Mouse (Mus musculus) intestine, embryonic 15.5 days (tissue): ENCODE measurements around the gene 1700092M07Rik. TPM values are rescaled to one million over a fixed set of nuclear protein-coding genes. Genes with fewer than 3 reads are reported as not detected.
"Not testable (repeated sequence)": the region's sequence is repeated elsewhere in the genome, so short reads cannot be mapped to it uniquely, and the experiment has no call there.

Experiments
- ATAC-seq: fragments of 200-750 bp; cut with Nextera tagmentation; 2 replicates; pipeline ENCODE4 v1.8.0; 2017; ENCODE audit warnings: moderate TSS enrichment, moderate library complexity
- H3K27ac ChIP-seq: fragments of 300-500 bp; sonication (generic); 2 replicates; pipeline ENCODE4 v1.5.1; 2015; ENCODE audit warnings: mild to moderate bottlenecking, inconsistent platforms
- H3K27me3 ChIP-seq: fragments of 300-500 bp; sonication (generic); replicated peaks from 2 replicates; pipeline ENCODE4 v1.6.1; 2015; ENCODE audit warnings: inconsistent platforms
- H3K36me3 ChIP-seq: fragments of 300-500 bp; sonication (generic); 2 replicates; pipeline ENCODE4 v1.6.1; 2015; ENCODE audit warnings: inconsistent platforms
- H3K4me1 ChIP-seq: fragments of 300-500 bp; sonication (generic); replicated peaks from 2 replicates; pipeline ENCODE4 v1.6.1; 2015; ENCODE audit warnings: inconsistent platforms
- H3K4me2 ChIP-seq: fragments of 300-500 bp; sonication (generic); replicated peaks from 2 replicates; pipeline ENCODE4 v1.6.1; 2015; ENCODE audit warnings: mild to moderate bottlenecking, inconsistent platforms
- H3K4me3 ChIP-seq: fragments of 300-500 bp; sonication (generic); replicated peaks from 2 replicates; pipeline ENCODE4 v1.5.1; 2015; ENCODE audit warnings: inconsistent platforms
- H3K9ac ChIP-seq: fragments of 300-500 bp; sonication (generic); 2 replicates; pipeline ENCODE4 v1.6.1; 2015; ENCODE audit warnings: inconsistent platforms
- H3K9me3 ChIP-seq: fragments of 300-500 bp; sonication (generic); 2 replicates; pipeline ENCODE4 v1.6.1; 2016; ENCODE audit warnings: inconsistent platforms
- WGBS: fragments of 180-500 bp; shearing (Covaris S2); methylation state at CpG from one replicate; pipeline ENCODE4 v1.1.7; 2015; 5-methylcytosine and 5-hydroxymethylcytosine counted together
- polyA plus RNA-seq: library from polyadenylated mRNA; unstranded; fragments of >200 nt; fragmentation: Nextera tagmentation; extraction: Ambion mirVana; gene quantifications from 2 replicates; pipeline ENCODE4 v1.2.1, GENCODE M21; 2015

The 1700092M07Rik gene
- polyA plus RNA-seq, 1 experiment from 2014 or later, result 1.8 TPM

- Histone ChIP-seq H3K27ac (no peak overlapping the region), H3K4me1 (peaks cover 31% of the 10 kb centered on the region), H3K36me3 (peaks cover 35% of the 10 kb centered on the region), H3K9ac (no peak overlapping the region), H3K9me3 (no peaks in the 10 kb centered on the region), H3K27me3 (no peaks in the 10 kb centered on the region), H3K4me3 (peak overlapping the region; percentile 84; the same call in 1 of the 2 replicates), H3K4me2 (peak overlapping the region; percentile 77)
- WGBS, result 61% methylated on average over 4 of the region's 4 CpGs
- no peak for ATAC-seq
Measured at GRCm38 (mm10) chr19:8711506-8711905, 29.0 kb upstream of the 1700092M07Rik start.

- H3K27me3 ChIP-seq, result no peaks in the 10 kb centered on the region
- H3K9ac ChIP-seq, result peak overlapping the region; percentile 92
- peak overlapping the region; percentile 84 for H3K4me3 ChIP-seq
- H3K36me3 ChIP-seq, result peaks cover 29% of the 10 kb centered on the region
- peak overlapping the region; percentile 77 for H3K4me2 ChIP-seq
- H3K9me3 ChIP-seq, result no peaks in the 10 kb centered on the region
- ATAC-seq, result no peak
- H3K27ac ChIP-seq, result peak overlapping the region; percentile 95
- WGBS, result 49% methylated on average over 10 of the region's 10 CpGs
- H3K4me1 ChIP-seq, result peaks cover 31% of the 10 kb centered on the region
Measured at GRCm38 (mm10) chr19:8711949-8712869, 28.3 kb upstream of the 1700092M07Rik start.

DNA sequence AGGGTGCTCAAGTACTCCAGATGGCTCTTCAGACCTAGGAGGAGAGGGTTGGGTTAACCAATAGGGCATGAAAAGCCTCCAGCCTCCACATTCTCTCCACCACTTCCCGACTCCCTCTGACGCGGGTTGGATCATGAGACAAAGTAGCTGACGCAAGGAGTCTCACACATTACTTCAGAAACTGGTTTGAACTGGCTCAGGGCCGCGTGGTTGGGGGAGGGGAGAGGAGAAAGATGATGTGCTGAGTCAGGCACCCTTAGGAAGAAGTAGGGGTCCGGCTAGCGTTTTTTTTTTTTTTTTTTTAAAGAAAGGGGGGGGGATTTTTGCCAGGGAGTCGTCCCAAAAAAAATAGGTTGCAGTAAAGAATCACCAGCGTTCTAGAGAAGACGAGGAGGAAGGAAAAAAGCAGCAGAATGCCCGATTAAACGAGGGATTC is 27.6 kb upstream of the 1700092M07Rik start:
- Histone ChIP-seq H3K27me3 (no peaks in the 10 kb centered on the region), H3K4me3 (peak overlapping the region; percentile 84), H3K4me1 (peaks cover 31% of the 10 kb centered on the region), H3K9ac (peak overlapping the region; percentile 92), H3K9me3 (no peaks in the 10 kb centered on the region), H3K36me3 (peaks cover 25% of the 10 kb centered on the region), H3K27ac (peak overlapping the region; percentile 95), H3K4me2 (peak overlapping the region; percentile 77)
- peak; percentile 68 for ATAC-seq
- under 1% methylated on average over 13 of the region's 13 CpGs for WGBS

DNA sequence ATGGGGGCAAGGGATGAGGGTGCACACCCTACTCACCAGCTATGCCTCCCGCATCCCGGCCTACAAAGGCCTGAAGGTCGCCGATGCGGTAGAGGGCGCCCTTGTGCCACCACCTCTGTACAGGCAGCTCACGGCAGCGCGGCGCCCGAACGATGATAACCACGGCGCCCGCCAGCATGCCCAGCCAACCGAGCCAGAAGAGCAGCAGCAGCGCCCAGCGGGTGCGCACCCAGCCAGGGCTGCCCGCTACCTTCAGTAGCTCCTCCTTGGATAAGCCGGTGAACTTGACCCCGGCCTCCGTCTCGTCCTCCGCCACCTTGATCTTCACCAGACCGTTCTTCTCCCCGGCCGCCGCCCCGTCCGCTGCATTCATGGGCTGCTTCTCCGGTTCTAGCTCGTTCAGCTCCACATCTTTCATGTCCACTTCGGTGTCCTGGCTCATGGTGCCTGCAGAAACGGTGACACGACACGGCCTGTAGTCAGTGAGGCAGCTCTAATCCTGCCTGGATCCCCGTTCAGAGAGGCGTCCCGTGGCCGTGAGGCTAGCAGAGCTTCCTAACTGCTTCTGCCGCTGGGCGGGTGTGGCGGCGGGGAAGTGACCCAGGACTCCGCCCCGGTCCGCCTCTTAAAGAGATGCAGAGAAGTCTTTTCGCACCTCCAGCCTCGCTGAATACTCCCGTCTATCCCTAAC is 27.1 kb upstream of the 1700092M07Rik start:
- peak overlapping the region; percentile 84 for H3K4me3 ChIP-seq
- 0% methylated on average over 51 of the region's 51 CpGs for WGBS
- H3K4me1 ChIP-seq, result peaks cover 31% of the 10 kb centered on the region
- H3K27ac ChIP-seq, result peak overlapping the region; percentile 95
- H3K36me3 ChIP-seq, result peaks cover 20% of the 10 kb centered on the region
- H3K9me3 ChIP-seq, result no peaks in the 10 kb centered on the region
- H3K4me2 ChIP-seq, result peak overlapping the region; percentile 77
- H3K27me3 ChIP-seq, result no peaks in the 10 kb centered on the region
- H3K9ac ChIP-seq, result peak overlapping the region; percentile 92
- peak; percentile 93 for ATAC-seq

DNA sequence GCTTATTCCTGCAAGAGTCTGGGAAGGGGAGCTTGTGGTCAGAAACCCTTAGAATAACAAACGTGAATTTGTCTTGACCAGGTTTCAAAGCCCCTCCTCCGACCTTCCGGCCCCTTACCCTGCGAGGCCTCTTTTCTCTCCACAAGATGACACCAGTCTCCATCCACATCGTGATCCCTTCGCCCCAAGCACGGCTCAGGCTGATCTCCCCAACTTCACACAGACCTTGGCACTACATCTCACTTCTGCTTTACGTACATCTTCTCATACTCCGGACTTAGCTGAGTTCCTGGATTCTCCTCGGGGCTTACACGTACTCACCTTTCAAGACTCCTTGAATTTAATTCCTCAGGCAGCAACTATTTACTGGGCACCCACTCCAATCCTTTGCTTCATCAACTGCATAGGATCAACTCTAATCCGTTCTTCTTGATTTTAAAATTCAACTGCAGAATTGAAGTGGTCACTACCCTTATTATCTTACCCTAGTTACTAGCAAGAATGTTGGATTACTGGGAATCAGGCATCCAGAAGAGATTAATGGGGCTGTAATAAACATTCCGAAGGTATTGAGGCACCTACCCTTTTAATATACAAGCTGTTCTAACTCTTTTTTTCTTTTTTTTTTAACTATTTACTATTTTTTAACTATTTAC is 26.4 kb upstream of the 1700092M07Rik start:
- 7% methylated on average over 13 of the region's 13 CpGs for WGBS

GRCm38 (mm10) chr19:8714653-8715481 is 25.7 kb upstream of the 1700092M07Rik start:
- peak; percentile 19; the same call in 1 of the 2 replicates for ATAC-seq
- Histone ChIP-seq H3K9me3 (no peaks in the 10 kb centered on the region), H3K4me1 (peaks cover 26% of the 10 kb centered on the region), H3K4me2 (0 out of 2 replicates have a peak overlapping the region, but pooled peaks have one; percentile 5), H3K27ac (peak overlapping the region; percentile 27; the same call in 1 of the 2 replicates), H3K36me3 (peaks cover 5% of the 10 kb centered on the region), H3K27me3 (no peaks in the 10 kb centered on the region), H3K9ac (no peak overlapping the region), H3K4me3 (no peak overlapping the region)
- WGBS, result 75% methylated on average over 10 of the region's 10 CpGs

More for the DNA sequence above, 26.4 kb upstream of the 1700092M07Rik start:
- H3K9ac ChIP-seq, result peak overlapping the region; percentile 92
- H3K27ac ChIP-seq, result peak overlapping the region; percentile 95
- H3K4me1 ChIP-seq, result peaks cover 31% of the 10 kb centered on the region
- H3K4me3 ChIP-seq, result peak overlapping the region; percentile 84
- ATAC-seq, result peak; percentile 21
- H3K4me2 ChIP-seq, result peak overlapping the region; percentile 77
- peaks cover 13% of the 10 kb centered on the region for H3K36me3 ChIP-seq
- H3K9me3 ChIP-seq, result no peaks in the 10 kb centered on the region
- no peaks in the 10 kb centered on the region for H3K27me3 ChIP-seq

- 78% methylated on average over 10 of the region's 10 CpGs for WGBS
- Histone ChIP-seq H3K36me3 (peaks cover 3% of the 10 kb centered on the region; the same call in 1 of the 2 replicates), H3K4me2 (no peak overlapping the region), H3K9ac (no peak overlapping the region), H3K4me1 (peaks cover 14% of the 10 kb centered on the region), H3K4me3 (no peak overlapping the region), H3K9me3 (no peaks in the 10 kb centered on the region), H3K27me3 (no peaks in the 10 kb centered on the region), H3K27ac (no peak overlapping the region)
- no peak for ATAC-seq
Measured at GRCm38 (mm10) chr19:8715868-8716766, 24.4 kb upstream of the 1700092M07Rik start.

DNA sequence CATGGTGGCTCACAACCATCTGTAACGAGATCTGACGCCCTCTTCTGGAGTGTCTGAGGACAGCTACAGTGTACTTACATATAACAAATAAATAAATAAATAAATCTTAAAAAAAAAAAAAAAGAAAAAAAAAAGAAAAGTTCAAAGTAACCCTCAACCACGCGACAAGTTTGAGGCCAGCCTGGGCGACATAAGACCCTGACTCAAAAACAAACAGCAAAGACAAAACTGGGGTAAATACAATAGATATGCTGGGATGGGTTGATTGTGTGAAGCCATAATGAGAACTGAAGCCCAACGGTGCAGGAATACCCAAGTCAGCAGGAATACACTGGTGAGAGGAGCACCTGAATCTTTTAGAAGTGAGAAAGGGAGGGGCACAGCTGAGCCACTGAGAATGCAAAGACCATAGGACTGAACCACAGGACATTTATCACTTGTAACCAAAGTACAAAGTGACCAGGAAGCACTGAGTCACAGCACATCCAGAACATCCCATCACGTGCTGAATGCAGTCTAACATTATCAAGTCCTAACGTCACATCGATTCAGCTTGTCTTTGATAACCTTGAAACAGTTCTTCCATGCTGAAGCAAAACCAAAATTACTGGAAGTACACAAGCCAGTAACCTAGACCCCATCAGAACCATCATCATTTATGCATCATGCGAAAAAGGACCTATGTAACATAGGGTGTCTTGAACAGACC is 23.6 kb upstream of the 1700092M07Rik start:
- no peaks in the 10 kb centered on the region for H3K9me3 ChIP-seq
- no peak overlapping the region for H3K27ac ChIP-seq
- H3K27me3 ChIP-seq, result no peaks in the 10 kb centered on the region
- WGBS, result 68% methylated on average over 10 of the region's 10 CpGs
- H3K4me2 ChIP-seq, result no peak overlapping the region
- H3K4me3 ChIP-seq, result no peak overlapping the region
- H3K9ac ChIP-seq, result no peak overlapping the region
- no peak for ATAC-seq
- peaks cover 12% of the 10 kb centered on the region for H3K4me1 ChIP-seq
- H3K36me3 ChIP-seq, result no peaks in the 10 kb centered on the region

GRCm38 (mm10) chr19:8718357-8718756 is 22.2 kb upstream of the 1700092M07Rik start:
- H3K4me3 ChIP-seq, result no peak overlapping the region
- ATAC-seq, result no peak
- 78% methylated on average over 3 of the region's 3 CpGs for WGBS
- H3K27me3 ChIP-seq, result no peaks in the 10 kb centered on the region
- no peaks in the 10 kb centered on the region for H3K36me3 ChIP-seq
- no peak overlapping the region for H3K4me2 ChIP-seq
- peaks cover 11% of the 10 kb centered on the region for H3K4me1 ChIP-seq
- no peak overlapping the region for H3K9ac ChIP-seq
- no peak overlapping the region for H3K27ac ChIP-seq
- H3K9me3 ChIP-seq, result no peaks in the 10 kb centered on the region

- not testable (repeated sequence) for H3K27ac ChIP-seq, H3K27me3 ChIP-seq, ATAC-seq, H3K36me3 ChIP-seq, H3K9me3 ChIP-seq, H3K4me3 ChIP-seq, H3K4me2 ChIP-seq, H3K9ac ChIP-seq, H3K4me1 ChIP-seq
Measured at GRCm38 (mm10) chr19:8719037-8719436, 21.5 kb upstream of the 1700092M07Rik start.
